Mouse (Mus musculus) ovary, adult 10 weeks (tissue): ENCODE data around the gene Caprin2. TPM values are rescaled to one million over a fixed set of nuclear protein-coding genes. Genes with fewer than 3 reads are reported as not detected.

ENCODE experiments used
- polyA plus RNA-seq: library from polyadenylated mRNA; stranded (reverse); fragments of 350-450 nt; fragmentation: Illumina TruSeq; extraction: RNeasy Lipid Tissue Mini Kit (QIAGEN cat#74804); gene quantifications from one replicate; pipeline ENCODE4 v1.2.3, GENCODE M21; 2014

The Caprin2 gene
- polyA plus RNA-seq = 28.3 TPM

DNA sequence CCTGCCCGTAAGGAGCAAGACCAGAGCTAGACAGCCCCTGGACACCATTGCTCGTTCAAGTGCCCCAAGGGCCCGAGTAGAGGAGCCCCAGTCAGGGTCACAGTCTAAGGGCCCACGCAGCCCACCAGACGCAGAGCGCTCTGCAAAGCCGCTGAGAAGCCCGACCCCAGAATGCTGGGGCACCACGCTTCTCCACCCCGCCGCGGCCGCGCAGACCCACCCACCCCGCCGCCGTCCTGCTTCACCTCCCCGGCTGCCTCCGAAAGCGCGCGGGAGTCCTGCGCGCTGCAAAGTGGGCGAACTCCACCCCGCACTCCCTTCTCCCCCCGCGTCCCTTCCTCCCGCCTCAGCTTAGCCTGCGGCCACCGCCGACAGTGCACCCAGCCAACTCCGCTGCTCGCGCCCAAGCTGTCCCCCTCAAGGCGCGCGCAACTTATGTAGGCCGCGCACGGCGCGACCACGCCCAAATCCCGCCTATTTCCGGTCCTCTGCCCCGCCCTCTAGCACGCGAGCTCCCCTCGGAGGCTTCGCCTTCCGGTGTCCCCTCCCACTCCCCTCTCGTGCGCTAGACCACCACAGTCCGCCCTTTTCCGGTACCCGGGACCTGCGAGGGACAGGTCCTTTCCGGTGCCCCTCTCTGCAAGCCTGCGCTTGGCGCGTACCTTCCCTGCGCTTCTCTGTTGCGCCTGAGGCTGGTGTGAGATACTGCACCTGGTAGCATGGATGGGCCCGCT lies at the start of gene Caprin2:
Gene Caprin2, minus strand, starts transcription at position 465 of the 734 bp plus-strand sequence.

GRCm38 (mm10) chr6:148830748-148831727 lies 65.0 kb downstream of the Caprin2 start, which contains the start of gene Ipo8:
TSS of gene Ipo8 (minus strand) at chr6:148831467.

Other genes starting within 250 kb of the Caprin2 start
- 82.3 TPM for gene Ipo8, start 64.8 kb downstream of the Caprin2 start, polyA plus RNA-seq
- gene Sinhcaf, start 50.2 kb upstream of the Caprin2 start, polyA plus RNA-seq = 104 TPM
- gene Dennd5b, start 205.4 kb upstream of the Caprin2 start, polyA plus RNA-seq = 25.5 TPM
- gene Gm10203, start 233.9 kb upstream of the Caprin2 start, polyA plus RNA-seq = not detected
- gene Etfbkmt, start 243.6 kb upstream of the Caprin2 start, polyA plus RNA-seq = 69.8 TPM